Mouse (Mus musculus): ENCODE results near the gene Tmem128. TPM values are rescaled to one million over a fixed set of nuclear protein-coding genes. Genes with fewer than 3 reads are reported as not detected.

Tmem128 gene
- 77.0 and 78.4 TPM in 2 replicates for polyA plus RNA-seq (2014; fragmentation: Nextera tagmentation; extraction: Ambion mirVana)

DNA sequence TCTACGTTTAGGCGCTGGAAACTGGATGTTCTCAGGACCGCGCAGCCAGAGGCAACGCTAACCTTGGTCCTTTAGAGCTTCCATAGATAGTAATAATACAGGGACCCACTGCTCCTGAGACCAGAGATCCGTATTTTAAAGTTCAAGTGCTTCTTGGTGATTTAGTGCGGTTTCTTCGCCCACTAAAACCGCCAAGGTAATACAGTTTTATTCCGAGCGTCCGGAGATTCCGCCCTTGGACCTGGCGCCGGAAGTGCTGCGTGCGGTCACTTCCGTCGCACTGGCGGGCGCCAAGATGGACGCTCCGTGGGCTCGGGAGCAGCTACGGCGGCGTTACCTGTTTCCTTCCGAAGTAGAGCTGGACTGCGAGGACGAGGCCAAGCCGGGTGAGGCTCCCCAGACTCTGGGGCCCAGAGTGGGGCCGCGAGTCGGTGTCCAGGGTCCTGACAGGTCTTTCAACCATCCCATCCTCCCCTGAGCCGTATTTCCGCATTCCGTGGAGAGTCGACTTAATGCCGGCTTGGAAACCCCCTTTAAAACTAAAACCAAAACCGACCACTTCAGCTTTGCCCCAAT lies at the start of gene Tmem128:
Tmem128 (plus strand) TSS at position 79 of the 576 bp plus-strand sequence.
- H3K4me3 ChIP-seq (ENCODE audit: low read depth, low read length), result peak within 1 kb of the TSS; percentile 79
- peak within 1 kb of the TSS; percentile 86 for H3K27ac ChIP-seq (ENCODE audit: low read length)
- peaks cover 29% of the 10 kb centered on the region for H3K36me3 ChIP-seq (ENCODE audit: control insufficient read depth, insufficient read depth, low read length)
- peaks cover 4% of the 10 kb centered on the region; the same call in 1 of the 2 replicates for H3K4me1 ChIP-seq (ENCODE audit: control insufficient read depth, insufficient read depth, low read length)
- ATAC-seq (ENCODE audit: insufficient number of reproducible peaks, insufficient read depth, low FRiP score, low read depth), result peak; percentile 74
- H3K9me3 ChIP-seq (ENCODE audit: control insufficient read depth, low read depth, low read length), result no peaks in the 10 kb centered on the region
- no peaks in the 10 kb centered on the region for H3K27me3 ChIP-seq (ENCODE audit: control insufficient read depth, insufficient read depth, low read length)
- WGBS, result under 1% methylated on average over 40 of the region's 40 CpGs
- H3K9ac ChIP-seq (replicated peaks; ENCODE audit: low read depth, low read length), result peak within 1 kb of the TSS; percentile 63
- peak within 1 kb of the TSS; percentile 84 for H3K4me2 ChIP-seq (replicated peaks; ENCODE audit: low read depth, low read length)

GRCm38 (mm10) chr5:38211691-38212090 lies 48.3 kb upstream of the Tmem128 start:
- Histone ChIP-seq H3K9me3 (ENCODE audit: control insufficient read depth, low read depth, low read length) (no peaks in the 10 kb centered on the region), H3K4me1 (ENCODE audit: control insufficient read depth, insufficient read depth, low read length) (no peaks in the 10 kb centered on the region), H3K27ac (ENCODE audit: low read length) (no peak overlapping the region), H3K4me3 (ENCODE audit: low read depth, low read length) (no peak overlapping the region), H3K27me3 (ENCODE audit: control insufficient read depth, insufficient read depth, low read length) (no peaks in the 10 kb centered on the region), H3K36me3 (ENCODE audit: control insufficient read depth, insufficient read depth, low read length) (peaks cover 41% of the 10 kb centered on the region), H3K4me2 (replicated peaks; ENCODE audit: low read depth, low read length) (no peak overlapping the region), H3K9ac (replicated peaks; ENCODE audit: low read depth, low read length) (no peak overlapping the region)
- ATAC-seq (ENCODE audit: insufficient number of reproducible peaks, insufficient read depth, low FRiP score, low read depth), result no peak
- WGBS, result 90% methylated on average over 8 of the region's 8 CpGs

GRCm38 (mm10) chr5:38213009-38213408 lies 47.0 kb upstream of the Tmem128 start:
- Histone ChIP-seq H3K9me3 (ENCODE audit: control insufficient read depth, low read depth, low read length) (no peaks in the 10 kb centered on the region), H3K9ac (replicated peaks; ENCODE audit: low read depth, low read length) (no peak overlapping the region), H3K27me3 (ENCODE audit: control insufficient read depth, insufficient read depth, low read length) (no peaks in the 10 kb centered on the region), H3K4me2 (replicated peaks; ENCODE audit: low read depth, low read length) (no peak overlapping the region), H3K4me1 (ENCODE audit: control insufficient read depth, insufficient read depth, low read length) (no peaks in the 10 kb centered on the region), H3K36me3 (ENCODE audit: control insufficient read depth, insufficient read depth, low read length) (peaks cover 43% of the 10 kb centered on the region), H3K27ac (ENCODE audit: low read length) (no peak overlapping the region), H3K4me3 (ENCODE audit: low read depth, low read length) (no peak overlapping the region)
- 75% methylated on average over 6 of the region's 6 CpGs for WGBS
- no peak for ATAC-seq (ENCODE audit: insufficient number of reproducible peaks, insufficient read depth, low FRiP score, low read depth)

GRCm38 (mm10) chr5:38219771-38220307 lies 40.1 kb upstream of the Tmem128 start:
- Histone ChIP-seq H3K4me1 (ENCODE audit: control insufficient read depth, insufficient read depth, low read length) (peaks cover 14% of the 10 kb centered on the region), H3K9ac (replicated peaks; ENCODE audit: low read depth, low read length) (peak overlapping the region; percentile 65), H3K36me3 (ENCODE audit: control insufficient read depth, insufficient read depth, low read length) (peaks cover 11% of the 10 kb centered on the region; the same call in 1 of the 2 replicates), H3K4me2 (replicated peaks; ENCODE audit: low read depth, low read length) (peak overlapping the region; percentile 45), H3K27me3 (ENCODE audit: control insufficient read depth, insufficient read depth, low read length) (no peaks in the 10 kb centered on the region), H3K27ac (ENCODE audit: low read length) (0 out of 2 replicates have a peak overlapping the region, but pooled peaks have one; percentile 48), H3K9me3 (ENCODE audit: control insufficient read depth, low read depth, low read length) (no peaks in the 10 kb centered on the region), H3K4me3 (ENCODE audit: low read depth, low read length) (peak overlapping the region; percentile 93)
- WGBS, result under 1% methylated on average over 35 of the region's 35 CpGs
- peak; percentile 74 for ATAC-seq (ENCODE audit: insufficient number of reproducible peaks, insufficient read depth, low FRiP score, low read depth)

DNA sequence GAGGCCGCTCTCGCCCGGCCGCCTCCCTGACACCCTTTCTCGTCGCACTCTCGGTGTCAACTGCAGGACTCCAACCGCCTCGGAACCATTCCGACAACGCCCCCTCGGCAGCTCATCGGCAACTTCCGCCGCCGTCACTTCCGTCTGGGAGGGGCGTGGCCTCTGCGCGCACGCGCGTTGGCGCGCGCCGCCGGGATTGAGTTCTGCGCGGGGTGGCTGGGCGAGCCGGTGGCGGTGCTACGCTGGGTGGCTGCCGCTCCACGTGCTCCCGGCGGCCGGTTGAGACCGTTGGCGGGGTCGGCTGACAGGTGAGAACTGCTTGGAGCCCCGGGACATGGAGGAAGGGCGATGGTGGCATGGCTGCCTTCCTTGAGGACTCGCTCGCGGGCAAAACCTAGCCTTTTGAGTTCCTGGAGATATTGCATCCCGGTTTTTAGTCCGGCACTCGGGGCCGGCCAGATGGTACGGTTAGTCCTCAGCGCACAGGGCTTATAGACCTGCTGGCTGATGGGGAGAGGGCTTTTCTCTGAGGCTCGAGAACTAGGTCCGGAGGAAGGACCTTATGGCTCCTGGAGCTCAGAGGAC lies 39.6 kb upstream of the Tmem128 start, which contains the start of the genes Zbtb49 and Lyar:
Zbtb49 (minus strand) TSS at position 130 of the 585 bp plus-strand sequence.
Lyar (plus strand) TSS at position 143 of the 585 bp plus-strand sequence.
- under 1% methylated on average over 47 of the region's 55 CpGs for WGBS
- no peaks in the 10 kb centered on the region for H3K9me3 ChIP-seq (ENCODE audit: control insufficient read depth, low read depth, low read length)

DNA sequence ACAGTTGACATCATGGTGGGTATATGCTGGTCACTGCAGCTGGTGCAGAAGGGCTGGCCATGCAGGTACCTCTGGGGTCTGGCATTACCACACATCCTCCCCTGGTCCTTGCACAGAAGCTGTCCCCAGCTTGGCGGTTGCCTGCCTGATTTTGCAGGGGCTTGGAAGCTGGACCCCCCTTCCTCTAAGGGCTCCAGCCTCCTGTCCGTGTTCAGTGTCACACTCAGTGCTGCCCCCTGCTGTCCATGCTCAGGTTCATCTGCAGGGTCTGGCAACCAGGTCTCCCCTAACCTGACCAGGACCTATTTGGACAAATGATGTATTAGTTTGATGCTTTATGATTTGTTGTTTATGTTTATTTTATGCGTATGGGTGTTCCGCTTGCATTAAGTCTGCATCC lies 24.6 kb upstream of the Tmem128 start:
- H3K27me3 ChIP-seq (ENCODE audit: control insufficient read depth, insufficient read depth, low read length), result no peaks in the 10 kb centered on the region
- H3K9me3 ChIP-seq (ENCODE audit: control insufficient read depth, low read depth, low read length), result no peaks in the 10 kb centered on the region
- H3K4me1 ChIP-seq (ENCODE audit: control insufficient read depth, insufficient read depth, low read length), result no peaks in the 10 kb centered on the region
- no peak for ATAC-seq (ENCODE audit: insufficient number of reproducible peaks, insufficient read depth, low FRiP score, low read depth)
- no peak overlapping the region for H3K4me3 ChIP-seq (ENCODE audit: low read depth, low read length)
- peaks cover 19% of the 10 kb centered on the region for H3K36me3 ChIP-seq (ENCODE audit: control insufficient read depth, insufficient read depth, low read length)
- WGBS, result 59% methylated on average over 4 of the region's 4 CpGs
- no peak overlapping the region for H3K27ac ChIP-seq (ENCODE audit: low read length)
- no peak overlapping the region for H3K4me2 ChIP-seq (replicated peaks; ENCODE audit: low read depth, low read length)
- no peak overlapping the region for H3K9ac ChIP-seq (replicated peaks; ENCODE audit: low read depth, low read length)

More for the DNA sequence above, 39.6 kb upstream of the Tmem128 start, which contains the start of the genes Zbtb49 and Lyar:
- Histone ChIP-seq H3K4me2 (replicated peaks; ENCODE audit: low read depth, low read length) (peak within 1 kb of the TSS; percentile 88), H3K4me1 (ENCODE audit: control insufficient read depth, insufficient read depth, low read length) (peaks cover 14% of the 10 kb centered on the region), H3K9ac (replicated peaks; ENCODE audit: low read depth, low read length) (peak within 1 kb of the TSS; percentile 86), H3K27me3 (ENCODE audit: control insufficient read depth, insufficient read depth, low read length) (no peaks in the 10 kb centered on the region), H3K27ac (ENCODE audit: low read length) (peak within 1 kb of the TSS; percentile 48; the same call in 1 of the 2 replicates), H3K4me3 (ENCODE audit: low read depth, low read length) (peak within 1 kb of the TSS; percentile 93), H3K36me3 (ENCODE audit: control insufficient read depth, insufficient read depth, low read length) (peaks cover 9% of the 10 kb centered on the region; the same call in 1 of the 2 replicates)
- ATAC-seq (ENCODE audit: insufficient number of reproducible peaks, insufficient read depth, low FRiP score, low read depth), result peak; percentile 89

DNA sequence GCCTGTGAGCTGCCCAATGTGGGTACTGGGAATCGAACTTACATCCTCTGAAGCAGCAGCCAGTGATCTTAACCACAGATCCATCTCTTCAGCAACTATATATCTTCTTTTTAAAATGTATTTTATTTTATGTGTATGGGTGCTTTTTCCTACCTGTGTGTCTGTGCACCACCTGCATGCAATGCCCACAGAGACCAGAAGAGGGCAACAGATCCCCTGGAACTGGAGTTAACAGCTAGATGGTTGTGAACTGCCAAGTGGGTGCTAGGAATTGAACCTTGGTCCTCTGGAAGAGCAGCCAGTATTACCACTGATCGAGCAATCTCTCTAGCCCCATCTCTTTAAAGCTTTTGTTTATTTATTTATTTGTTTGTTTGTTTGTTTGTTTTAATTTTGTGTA lies 23.4 kb upstream of the Tmem128 start:
- no peak for ATAC-seq (ENCODE audit: insufficient number of reproducible peaks, insufficient read depth, low FRiP score, low read depth)
- Histone ChIP-seq H3K4me1 (ENCODE audit: control insufficient read depth, insufficient read depth, low read length) (no peaks in the 10 kb centered on the region), H3K9me3 (ENCODE audit: control insufficient read depth, low read depth, low read length) (no peaks in the 10 kb centered on the region), H3K4me3 (ENCODE audit: low read depth, low read length) (no peak overlapping the region), H3K9ac (replicated peaks; ENCODE audit: low read depth, low read length) (no peak overlapping the region), H3K27me3 (ENCODE audit: control insufficient read depth, insufficient read depth, low read length) (no peaks in the 10 kb centered on the region), H3K36me3 (ENCODE audit: control insufficient read depth, insufficient read depth, low read length) (peaks cover 8% of the 10 kb centered on the region; the same call in 1 of the 2 replicates), H3K27ac (ENCODE audit: low read length) (no peak overlapping the region), H3K4me2 (replicated peaks; ENCODE audit: low read depth, low read length) (no peak overlapping the region)
- WGBS, result 93% methylated on average over 2 of the region's 2 CpGs

- Histone ChIP-seq H3K36me3 (ENCODE audit: control insufficient read depth, insufficient read depth, low read length) (no peaks in the 10 kb centered on the region), H3K27ac (ENCODE audit: low read length) (no peak overlapping the region), H3K4me2 (replicated peaks; ENCODE audit: low read depth, low read length) (no peak overlapping the region), H3K9me3 (ENCODE audit: control insufficient read depth, low read depth, low read length) (no peaks in the 10 kb centered on the region), H3K4me3 (ENCODE audit: low read depth, low read length) (no peak overlapping the region), H3K4me1 (ENCODE audit: control insufficient read depth, insufficient read depth, low read length) (no peaks in the 10 kb centered on the region), H3K27me3 (ENCODE audit: control insufficient read depth, insufficient read depth, low read length) (no peaks in the 10 kb centered on the region), H3K9ac (replicated peaks; ENCODE audit: low read depth, low read length) (no peak overlapping the region)
- 48% methylated on average over 5 of the region's 5 CpGs for WGBS
- ATAC-seq (ENCODE audit: insufficient number of reproducible peaks, insufficient read depth, low FRiP score, low read depth), result peak; percentile 81
Observed at GRCm38 (mm10) chr5:38240727-38241472, 19.1 kb upstream of the Tmem128 start.

Measured in stomach, embryonic 14.5 days (tissue).